Mouse (Mus musculus) subcutaneous adipose tissue, adult 2 months (tissue): ENCODE results near the gene Cenpn. TPM values are rescaled to one million over a fixed set of nuclear protein-coding genes. Genes with fewer than 3 reads are reported as not detected.

ENCODE experiments used
- polyA plus RNA-seq: library from polyadenylated mRNA; depleted of rRNA; stranded (reverse); fragments of >200 nt; gene quantifications from 2 replicates; pipeline ENCODE4 v1.2.3, GENCODE M21; 2012; ENCODE audit warnings: low replicate concordance; rRNA removed

The Cenpn gene
- 1.6 and 4.9 TPM in 2 replicates for polyA plus RNA-seq

GRCm38 (mm10) chr8:116921337-116922059, at the start of gene Cenpn, which contains the start of gene Cmc2:
Gene Cenpn (plus strand): TSS chr8:116921730.
Gene Cmc2 (minus strand): TSS chr8:116921455.

GRCm38 (mm10) chr8:116943161-116943554, 21.6 kb downstream of the Cenpn start, which contains the start of gene Atmin:
Gene Atmin (plus strand): TSS chr8:116943393.

GRCm38 (mm10) chr8:116978631-116979256, 57.2 kb downstream of the Cenpn start, which contains the start of gene 1700030J22Rik:
Gene 1700030J22Rik (minus strand): TSS chr8:116978959.

Other genes with a start within 250 kb of the Cenpn start
- gene Cdyl2, start 188.7 kb upstream of the Cenpn start, polyA plus RNA-seq, result 3.1 and 3.2 TPM in 2 replicates
- gene Cmc2, start 275 bp upstream of the Cenpn start, polyA plus RNA-seq, result 9.6 and 15.0 TPM in 2 replicates
- gene Atmin, start 21.7 kb downstream of the Cenpn start, polyA plus RNA-seq, result 13.0 and 20.6 TPM in 2 replicates
- 0.37 and 0.82 TPM in 2 replicates for gene 1700030J22Rik, start 57.2 kb downstream of the Cenpn start, polyA plus RNA-seq
- gene Gcsh, start 71.8 kb downstream of the Cenpn start, polyA plus RNA-seq, result 39.9 and 88.9 TPM in 2 replicates
- 0.13 and 0.30 TPM in 2 replicates for gene Pkd1l2, start 160.7 kb downstream of the Cenpn start, polyA plus RNA-seq
- gene Bco1, start 174.1 kb downstream of the Cenpn start, polyA plus RNA-seq, result 0.09 and 0.20 TPM in 2 replicates
- gene Gan, start 236.4 kb downstream of the Cenpn start, polyA plus RNA-seq, result 4.8 and 7.2 TPM in 2 replicates